Mouse (Mus musculus) cerebellum, adult 2 months (tissue): Measurements from ENCODE around the gene Vps13d. TPM values are rescaled to one million over a fixed set of nuclear protein-coding genes. Genes with fewer than 3 reads are reported as not detected.

Experiments used
- DNase-seq, 2 experiments: peaks; one replicate each; pipeline ENCODE4 v3.0.0; 2021
- H3K27ac ChIP-seq: fragments of 200-500 bp; 2 replicates; pipeline ENCODE4 v1.5.1; 2012; ENCODE audit warnings: low read length, control low read depth, inconsistent platforms; ENCODE audit not compliant: insufficient read depth
- H3K27me3 ChIP-seq: fragments of 200-500 bp; 2 replicates; pipeline ENCODE4 v1.6.1; 2012; ENCODE audit warnings: inconsistent platforms, mild to moderate bottlenecking, low read length, moderate library complexity; ENCODE audit not compliant: control insufficient read depth, insufficient read depth
- H3K4me1 ChIP-seq: fragments of 200-500 bp; 2 replicates; pipeline ENCODE4 v1.6.1; 2011; ENCODE audit warnings: low read length; ENCODE audit not compliant: control insufficient read depth, insufficient read depth
- H3K4me3 ChIP-seq: fragments of 200-500 bp; replicated peaks from 2 replicates; pipeline ENCODE3; 2011; ENCODE audit warnings: mild to moderate bottlenecking, low read depth, low read length, control low read depth; ENCODE audit not compliant: insufficient read depth
- CTCF ChIP-seq: fragments of 200-500 bp; IDR thresholded peaks from 2 replicates; pipeline ENCODE4 v1.5.1; 2011; ENCODE audit warnings: low read depth, mild to moderate bottlenecking, control low read depth, low read length, moderate library complexity, borderline replicate concordance; ENCODE audit not compliant: insufficient read depth
- POLR2A ChIP-seq: fragments of 200-500 bp; IDR thresholded peaks from 2 replicates; pipeline ENCODE4 v1.6.1; 2011; ENCODE audit warnings: low read length, control low read depth, borderline replicate concordance; ENCODE audit not compliant: insufficient read depth
- WGBS: fragments of 180-500 bp; shearing (Covaris S2); methylation state at CpG from one replicate; pipeline ENCODE4 v1.1.7; 2018; 5-methylcytosine and 5-hydroxymethylcytosine counted together
- polyA plus RNA-seq: library from polyadenylated mRNA; depleted of rRNA; stranded (reverse); fragments of >200 nt; gene quantifications from 2 replicates; pipeline ENCODE4 v1.2.3, GENCODE M21; 2012

Vps13d gene
- polyA plus RNA-seq, 1 experiment = 51.9 TPM

GRCm38 (mm10) chr4:144988443-144989206 is 206.2 kb downstream of the Vps13d start:
- TF ChIP-seq CTCF (no peak), POLR2A (no peak)
- H3K4me1 ChIP-seq = peaks cover 2% of the 10 kb centered on the region; the same call in 1 of the 2 replicates
- 61% methylated on average over 5 of the region's 5 CpGs for WGBS
- no peak overlapping the region for H3K27ac ChIP-seq
- DNase-seq = no peak
- no peaks in the 10 kb centered on the region for H3K27me3 ChIP-seq
- H3K4me3 ChIP-seq = no peak overlapping the region

- no peak overlapping the region for H3K27ac ChIP-seq
- no peak for DNase-seq
- H3K4me1 ChIP-seq = no peaks in the 10 kb centered on the region; the same call in 1 of the 2 replicates
- H3K4me3 ChIP-seq = no peak overlapping the region
- TF ChIP-seq POLR2A (no peak), CTCF (no peak)
- WGBS = 97% methylated on average over 7 of the region's 7 CpGs
- no peaks in the 10 kb centered on the region for H3K27me3 ChIP-seq
These were observed 208.6 kb downstream of the Vps13d start for GRCm38 (mm10) chr4:144986016-144986805.

- 65% methylated on average over 8 of the region's 8 CpGs for WGBS
- TF ChIP-seq POLR2A = no peak
- no peak for TF ChIP-seq CTCF
- no peaks in the 10 kb centered on the region for H3K27me3 ChIP-seq
- DNase-seq = no peak
- H3K27ac ChIP-seq = no peak overlapping the region
- no peak overlapping the region for H3K4me3 ChIP-seq
- H3K4me1 ChIP-seq = no peaks in the 10 kb centered on the region; the same call in 1 of the 2 replicates
These were observed 210.9 kb downstream of the Vps13d start for GRCm38 (mm10) chr4:144983821-144984371.

GRCm38 (mm10) chr4:144983228-144983744 is 211.5 kb downstream of the Vps13d start:
- Histone ChIP-seq H3K4me1 (peaks cover 2% of the 10 kb centered on the region; the same call in 1 of the 2 replicates), H3K27ac (no peak overlapping the region), H3K27me3 (no peaks in the 10 kb centered on the region), H3K4me3 (no peak overlapping the region)
- WGBS = 71% methylated on average over 8 of the region's 8 CpGs
- TF ChIP-seq CTCF (no peak), POLR2A (no peak)
- DNase-seq = no peak

- 59% methylated on average over 8 of the region's 8 CpGs for WGBS
- Histone ChIP-seq H3K4me3 (no peak overlapping the region), H3K4me1 (peaks cover 10% of the 10 kb centered on the region), H3K27ac (no peak overlapping the region), H3K27me3 (no peaks in the 10 kb centered on the region)
- DNase-seq = no peak
- TF ChIP-seq POLR2A = no peak
- no peak for TF ChIP-seq CTCF
These were observed 213.8 kb downstream of the Vps13d start for GRCm38 (mm10) chr4:144980811-144981551.

- Histone ChIP-seq H3K27me3 (no peaks in the 10 kb centered on the region), H3K27ac (no peak overlapping the region), H3K4me3 (no peak overlapping the region), H3K4me1 (peaks cover 10% of the 10 kb centered on the region)
- DNase-seq = no peak
- WGBS = 93% methylated on average over 2 of the region's 2 CpGs
- TF ChIP-seq CTCF = no peak
- no peak for TF ChIP-seq POLR2A
These were observed 214.7 kb downstream of the Vps13d start for GRCm38 (mm10) chr4:144980110-144980509.

- Histone ChIP-seq H3K27me3 (no peaks in the 10 kb centered on the region), H3K4me3 (no peak overlapping the region), H3K4me1 (peaks cover 15% of the 10 kb centered on the region), H3K27ac (no peak overlapping the region)
- 68% methylated on average over 6 of the region's 6 CpGs for WGBS
- no peak for DNase-seq
- TF ChIP-seq POLR2A (no peak), CTCF (no peak)
These were observed 216.8 kb downstream of the Vps13d start for GRCm38 (mm10) chr4:144978039-144978438.

GRCm38 (mm10) chr4:144977057-144977456 is 217.7 kb downstream of the Vps13d start:
- no peak for DNase-seq
- 33% methylated on average over 1 of the region's 1 CpGs for WGBS
- Histone ChIP-seq H3K27me3 (no peaks in the 10 kb centered on the region), H3K4me3 (no peak overlapping the region), H3K27ac (no peak overlapping the region), H3K4me1 (peaks cover 20% of the 10 kb centered on the region)
- TF ChIP-seq CTCF = no peak
- TF ChIP-seq POLR2A = no peak
